Mouse (Mus musculus) thymus, postnatal 10 days (tissue): ENCODE results near the gene Wdr83os.
"Not testable (repeated sequence)": the region's sequence is repeated elsewhere in the genome, so short reads cannot be mapped to it uniquely, and the experiment has no call there.

Experiments used
- DNase-seq, 2 experiments: peaks; one replicate each; pipeline ENCODE4 v3.0.0; 2021; ENCODE audit warnings: low spot score in 2 of 2

Gene Wdr83os

GRCm38 (mm10) chr8:85119052-85119981 lies 38.8 kb downstream of the Wdr83os start:
- DNase-seq, result no peak

- DNase-seq, result not testable (repeated sequence)
These were observed 39.7 kb downstream of the Wdr83os start for GRCm38 (mm10) chr8:85120251-85120650.

- no peak for DNase-seq
These were observed 42.5 kb downstream of the Wdr83os start, which contains the start of gene Zfp791 for GRCm38 (mm10) chr8:85122995-85123394. TSS of gene Zfp791 (minus strand) at chr8:85123095.

GRCm38 (mm10) chr8:85123691-85124090 lies 43.2 kb downstream of the Wdr83os start:
- no peak for DNase-seq
